Mouse (Mus musculus): ENCODE results near the gene Grip2. TPM values are rescaled to one million over a fixed set of nuclear protein-coding genes. Genes with fewer than 3 reads are reported as not detected.

Grip2 gene
- polyA plus RNA-seq, 1 experiment from 2014 or later = 0.20 TPM

DNA sequence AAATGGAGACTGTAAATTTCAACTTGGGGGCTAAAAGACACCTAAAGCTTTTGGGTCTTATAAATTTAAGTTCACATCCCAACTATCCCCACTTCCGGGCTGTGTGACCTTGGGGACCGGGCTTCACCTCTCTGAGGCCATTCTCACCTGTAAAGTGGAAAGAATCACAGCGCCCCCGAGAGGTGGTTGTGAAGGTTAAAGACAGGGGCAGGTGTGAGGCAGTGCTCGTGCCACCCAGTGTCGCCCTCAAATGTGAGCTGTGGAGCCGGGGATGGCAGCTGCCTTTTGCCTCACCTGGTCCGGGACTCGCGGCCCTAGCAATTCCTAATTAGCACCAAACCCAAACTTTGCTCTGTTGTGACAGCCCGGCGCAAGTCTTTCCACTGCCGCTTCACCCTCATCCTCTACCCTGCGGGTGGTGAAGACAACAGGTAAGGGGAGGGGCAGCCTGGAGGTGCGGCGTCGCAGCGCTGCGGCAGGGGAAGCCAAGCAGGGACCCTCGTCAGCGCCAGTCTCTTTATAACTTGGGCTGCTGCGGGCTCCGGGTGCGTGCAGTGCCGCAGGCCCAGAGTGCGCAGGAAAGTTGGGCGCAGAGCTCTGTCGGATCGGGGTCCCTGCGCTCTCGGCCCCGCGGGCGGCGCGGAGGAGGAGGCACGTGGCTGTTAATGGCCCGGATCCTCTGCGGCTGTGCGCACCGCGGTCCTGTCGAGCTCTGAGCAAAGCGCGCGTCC is 16.0 kb upstream of the Grip2 start:
- Histone ChIP-seq H3K9me3 (ENCODE audit: control insufficient read depth, low read length) (no peaks in the 10 kb centered on the region), H3K27me3 (ENCODE audit: control insufficient read depth, insufficient read depth, low read length) (peaks cover 73% of the 10 kb centered on the region), H3K4me3 (ENCODE audit: low read length) (peak overlapping the region; percentile 45), H3K4me2 (replicated peaks; ENCODE audit: low read depth, low read length) (peak overlapping the region; percentile 87), H3K4me1 (ENCODE audit: control insufficient read depth, insufficient read depth, low read length) (0 out of 2 replicates have a peak, but pooled peaks cover 6% of the 10 kb centered on the region), H3K36me3 (ENCODE audit: control insufficient read depth, insufficient read depth, low read length) (no peaks in the 10 kb centered on the region), H3K9ac (ENCODE audit: low read depth, low read length) (peak overlapping the region; percentile 35; the same call in 1 of the 2 replicates), H3K27ac (ENCODE audit: low read depth, low read length) (no peak overlapping the region)
- ATAC-seq (ENCODE audit: low FRiP score, low TSS enrichment) = no peak
- 2% methylated on average over 46 of the region's 46 CpGs for WGBS

DNA sequence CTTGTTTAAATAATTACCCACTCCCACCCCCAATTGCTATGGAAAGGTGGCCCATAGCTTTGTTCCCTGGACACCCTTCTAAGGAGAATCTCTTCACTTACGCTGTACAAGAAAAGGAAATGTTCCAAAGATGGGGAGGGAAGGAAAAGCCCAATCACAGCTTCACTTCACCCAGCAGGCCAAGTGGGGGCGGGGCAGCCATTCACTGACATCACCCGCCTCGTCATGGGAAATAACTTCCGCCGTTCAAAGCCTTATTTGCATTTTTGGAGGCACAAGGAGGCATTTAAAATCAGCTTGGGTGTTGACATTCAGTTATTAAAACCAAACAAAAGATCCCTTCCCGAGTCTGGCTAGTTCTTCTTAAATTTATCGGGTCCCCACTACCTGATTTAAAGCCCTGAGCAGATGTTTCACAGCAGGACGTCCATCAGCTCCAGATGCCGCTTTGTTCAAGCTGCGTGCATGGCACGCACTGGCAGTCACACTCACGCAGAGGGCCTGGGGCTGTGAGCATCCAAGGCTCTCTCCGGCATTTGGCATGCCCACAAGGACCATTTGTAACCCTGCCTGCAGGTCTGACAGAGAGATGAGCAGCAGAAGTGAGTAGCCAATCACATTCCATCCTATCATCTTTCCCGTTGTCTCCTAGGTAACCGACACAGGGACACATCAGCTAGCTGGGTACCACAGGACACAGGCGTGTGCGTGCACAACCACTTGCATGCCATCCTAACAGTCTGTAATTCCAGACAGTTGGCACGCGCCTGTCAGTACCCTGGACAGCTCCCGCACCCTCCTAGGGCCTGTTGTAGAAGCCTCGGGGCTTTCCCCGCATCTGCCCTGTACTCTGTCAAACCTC is 12.2 kb upstream of the Grip2 start:
- Histone ChIP-seq H3K27ac (ENCODE audit: low read depth, low read length) (no peak overlapping the region), H3K4me1 (ENCODE audit: control insufficient read depth, insufficient read depth, low read length) (0 out of 2 replicates have a peak, but pooled peaks cover 6% of the 10 kb centered on the region), H3K9me3 (ENCODE audit: control insufficient read depth, low read length) (no peaks in the 10 kb centered on the region), H3K9ac (ENCODE audit: low read depth, low read length) (no peak overlapping the region), H3K27me3 (ENCODE audit: control insufficient read depth, insufficient read depth, low read length) (peaks cover 48% of the 10 kb centered on the region), H3K36me3 (ENCODE audit: control insufficient read depth, insufficient read depth, low read length) (no peaks in the 10 kb centered on the region), H3K4me2 (replicated peaks; ENCODE audit: low read depth, low read length) (no peak overlapping the region), H3K4me3 (ENCODE audit: low read length) (no peak overlapping the region)
- 13% methylated on average over 23 of the region's 23 CpGs for WGBS
- no peak for ATAC-seq (ENCODE audit: low FRiP score, low TSS enrichment)

DNA sequence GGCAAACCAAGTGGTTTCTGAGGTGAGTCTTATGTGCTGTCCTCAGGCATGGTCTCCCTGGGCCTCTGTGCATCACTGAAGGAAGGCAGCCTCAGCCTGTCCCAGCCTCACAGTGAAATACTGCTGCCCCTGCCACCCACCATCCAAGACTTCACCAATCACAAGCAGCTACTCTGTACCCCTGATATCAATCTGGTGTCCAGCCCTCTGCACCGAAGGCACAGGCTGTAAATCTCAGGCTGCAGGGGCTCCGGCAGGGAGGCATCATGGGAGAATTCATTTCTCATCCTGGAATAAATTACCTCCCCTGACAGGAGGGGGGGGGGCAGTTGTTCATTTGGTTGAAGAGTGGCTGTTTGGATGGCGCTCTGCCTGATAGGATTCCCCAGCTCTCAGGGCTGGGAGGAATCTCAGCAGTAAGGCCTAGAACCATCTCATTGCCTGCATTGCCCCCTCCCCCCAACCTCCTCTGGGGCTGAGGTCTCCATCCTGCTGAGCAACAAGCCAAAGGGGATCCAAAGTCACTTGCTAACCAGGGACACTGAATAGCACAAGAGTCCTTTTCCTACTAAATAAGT is 5.9 kb upstream of the Grip2 start:
- no peak for ATAC-seq (ENCODE audit: low FRiP score, low TSS enrichment)
- no peak overlapping the region for H3K4me2 ChIP-seq (replicated peaks; ENCODE audit: low read depth, low read length)
- WGBS = 22% methylated on average over 3 of the region's 3 CpGs

DNA sequence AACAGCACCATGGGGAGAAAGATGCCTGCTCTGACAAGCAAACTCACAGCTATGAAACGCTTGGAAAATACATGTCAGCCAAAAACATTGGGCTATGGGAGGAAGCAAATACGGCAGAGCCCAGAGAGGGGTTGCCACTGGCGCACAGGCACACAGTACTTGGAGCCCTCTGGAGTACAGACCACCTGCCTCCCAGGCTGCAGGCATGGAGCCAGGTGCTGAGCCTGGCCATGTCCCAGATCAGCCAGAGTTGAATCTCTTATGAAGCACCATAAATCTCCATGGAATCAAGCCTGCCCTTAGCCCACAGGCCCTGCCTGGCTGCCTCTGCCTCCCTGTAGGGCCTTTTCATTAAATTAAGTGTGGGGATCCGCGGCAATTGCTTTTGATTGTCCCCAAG is 876 bp upstream of the Grip2 start:
- Histone ChIP-seq H3K9me3 (ENCODE audit: control insufficient read depth, low read length) (no peaks in the 10 kb centered on the region), H3K4me1 (ENCODE audit: control insufficient read depth, insufficient read depth, low read length) (no peaks in the 10 kb centered on the region), H3K27ac (ENCODE audit: low read depth, low read length) (no peak overlapping the region), H3K36me3 (ENCODE audit: control insufficient read depth, insufficient read depth, low read length) (no peaks in the 10 kb centered on the region), H3K4me3 (ENCODE audit: low read length) (no peak overlapping the region), H3K9ac (ENCODE audit: low read depth, low read length) (no peak overlapping the region), H3K4me2 (replicated peaks; ENCODE audit: low read depth, low read length) (no peak overlapping the region), H3K27me3 (ENCODE audit: control insufficient read depth, insufficient read depth, low read length) (no peaks in the 10 kb centered on the region)
- ATAC-seq (ENCODE audit: low FRiP score, low TSS enrichment) = no peak
- 84% methylated on average over 5 of the region's 5 CpGs for WGBS

More for the DNA sequence above, 5.9 kb upstream of the Grip2 start:
- no peak overlapping the region for H3K27ac ChIP-seq (ENCODE audit: low read depth, low read length)
- no peak overlapping the region for H3K4me3 ChIP-seq (ENCODE audit: low read length)
- no peaks in the 10 kb centered on the region for H3K36me3 ChIP-seq (ENCODE audit: control insufficient read depth, insufficient read depth, low read length)
- no peaks in the 10 kb centered on the region for H3K27me3 ChIP-seq (ENCODE audit: control insufficient read depth, insufficient read depth, low read length)
- H3K9ac ChIP-seq (ENCODE audit: low read depth, low read length) = no peak overlapping the region
- no peaks in the 10 kb centered on the region for H3K4me1 ChIP-seq (ENCODE audit: control insufficient read depth, insufficient read depth, low read length)
- no peaks in the 10 kb centered on the region for H3K9me3 ChIP-seq (ENCODE audit: control insufficient read depth, low read length)

DNA sequence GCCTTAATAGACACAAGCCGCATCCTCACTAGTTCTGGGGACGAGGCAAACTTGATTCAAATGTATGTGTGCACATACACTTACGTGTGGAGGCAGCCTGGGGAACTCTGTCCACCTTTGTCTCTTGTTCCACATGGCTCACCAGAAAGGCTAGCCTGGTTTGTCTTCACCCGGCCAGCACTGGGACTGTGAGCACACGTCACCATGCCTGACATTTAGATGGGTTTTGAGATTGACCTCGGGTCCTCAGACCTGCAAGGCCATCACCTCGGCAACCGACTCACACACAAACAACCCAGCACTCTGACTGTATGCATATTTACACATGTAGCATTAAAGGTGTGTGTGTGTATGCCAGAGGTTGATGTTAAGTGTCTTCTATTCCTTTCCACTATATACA is 8.8 kb downstream of the Grip2 start:
- no peaks in the 10 kb centered on the region for H3K4me1 ChIP-seq (ENCODE audit: control insufficient read depth, insufficient read depth, low read length)
- peaks cover 5% of the 10 kb centered on the region; the same call in 1 of the 2 replicates for H3K9me3 ChIP-seq (ENCODE audit: control insufficient read depth, low read length)
- WGBS = 78% methylated on average over 8 of the region's 8 CpGs
- no peak for ATAC-seq (ENCODE audit: low FRiP score, low TSS enrichment)
- H3K9ac ChIP-seq (ENCODE audit: low read depth, low read length) = no peak overlapping the region
- no peak overlapping the region for H3K27ac ChIP-seq (ENCODE audit: low read depth, low read length)
- H3K4me3 ChIP-seq (ENCODE audit: low read length) = no peak overlapping the region
- H3K4me2 ChIP-seq (replicated peaks; ENCODE audit: low read depth, low read length) = no peak overlapping the region
- no peaks in the 10 kb centered on the region for H3K36me3 ChIP-seq (ENCODE audit: control insufficient read depth, insufficient read depth, low read length)
- no peaks in the 10 kb centered on the region for H3K27me3 ChIP-seq (ENCODE audit: control insufficient read depth, insufficient read depth, low read length)

DNA sequence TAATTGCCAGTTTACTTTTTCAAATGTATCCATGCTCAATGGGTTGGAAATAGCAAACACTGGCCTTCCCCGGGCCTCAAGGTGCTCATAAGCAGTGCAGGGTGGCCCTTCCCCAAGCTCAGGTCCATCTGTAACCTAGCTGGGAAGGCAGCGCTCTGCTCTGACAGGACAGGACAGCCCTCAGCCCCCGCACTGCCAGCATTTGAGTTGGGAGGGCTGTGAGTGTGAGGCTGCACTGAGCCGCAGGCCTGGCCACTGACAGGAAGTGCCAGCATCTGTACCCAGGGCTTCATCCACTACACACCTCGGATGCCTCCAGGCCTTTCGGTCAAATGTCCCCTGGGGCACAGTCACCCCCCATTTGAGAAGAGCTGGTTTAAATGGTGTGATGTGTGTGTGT is 11.1 kb downstream of the Grip2 start:
- ATAC-seq (ENCODE audit: low FRiP score, low TSS enrichment) = no peak
- H3K4me3 ChIP-seq (ENCODE audit: low read length) = no peak overlapping the region
- WGBS = 79% methylated on average over 6 of the region's 6 CpGs

DNA sequence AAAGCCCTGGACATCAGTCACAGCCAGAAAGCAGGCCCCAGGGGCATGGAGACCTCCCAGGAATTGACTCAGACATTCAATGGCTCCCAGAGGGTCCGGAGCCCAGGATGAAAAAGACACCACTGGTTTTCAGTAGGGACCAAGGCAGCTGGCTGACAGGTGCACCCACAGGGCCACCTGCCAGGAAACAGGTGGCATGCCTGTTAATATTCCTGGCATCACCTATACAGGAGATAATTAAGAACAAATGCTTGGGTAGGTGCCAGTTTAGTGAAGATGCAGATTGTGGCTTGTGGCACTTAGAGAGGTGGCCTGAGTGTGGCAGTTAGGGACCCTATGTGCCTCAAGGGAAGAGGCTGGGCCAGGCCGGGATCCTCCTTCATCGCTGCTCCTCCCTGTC is 13.4 kb downstream of the Grip2 start:
- no peak overlapping the region for H3K4me2 ChIP-seq (replicated peaks; ENCODE audit: low read depth, low read length)
- H3K9ac ChIP-seq (ENCODE audit: low read depth, low read length) = no peak overlapping the region
- no peaks in the 10 kb centered on the region for H3K4me1 ChIP-seq (ENCODE audit: control insufficient read depth, insufficient read depth, low read length)
- no peak for ATAC-seq (ENCODE audit: low FRiP score, low TSS enrichment)
- 92% methylated on average over 3 of the region's 3 CpGs for WGBS
- H3K36me3 ChIP-seq (ENCODE audit: control insufficient read depth, insufficient read depth, low read length) = no peaks in the 10 kb centered on the region
- H3K4me3 ChIP-seq (ENCODE audit: low read length) = no peak overlapping the region
- no peaks in the 10 kb centered on the region for H3K9me3 ChIP-seq (ENCODE audit: control insufficient read depth, low read length)
- H3K27ac ChIP-seq (ENCODE audit: low read depth, low read length) = no peak overlapping the region
- peaks cover 4% of the 10 kb centered on the region; the same call in 1 of the 2 replicates for H3K27me3 ChIP-seq (ENCODE audit: control insufficient read depth, insufficient read depth, low read length)

More for the DNA sequence above, 11.1 kb downstream of the Grip2 start:
- Histone ChIP-seq H3K27me3 (ENCODE audit: control insufficient read depth, insufficient read depth, low read length) (no peaks in the 10 kb centered on the region), H3K9me3 (ENCODE audit: control insufficient read depth, low read length) (peaks cover under 1% of the 10 kb centered on the region; the same call in 1 of the 2 replicates), H3K36me3 (ENCODE audit: control insufficient read depth, insufficient read depth, low read length) (no peaks in the 10 kb centered on the region), H3K27ac (ENCODE audit: low read depth, low read length) (no peak overlapping the region), H3K4me1 (ENCODE audit: control insufficient read depth, insufficient read depth, low read length) (no peaks in the 10 kb centered on the region), H3K9ac (ENCODE audit: low read depth, low read length) (no peak overlapping the region), H3K4me2 (replicated peaks; ENCODE audit: low read depth, low read length) (no peak overlapping the region)

DNA sequence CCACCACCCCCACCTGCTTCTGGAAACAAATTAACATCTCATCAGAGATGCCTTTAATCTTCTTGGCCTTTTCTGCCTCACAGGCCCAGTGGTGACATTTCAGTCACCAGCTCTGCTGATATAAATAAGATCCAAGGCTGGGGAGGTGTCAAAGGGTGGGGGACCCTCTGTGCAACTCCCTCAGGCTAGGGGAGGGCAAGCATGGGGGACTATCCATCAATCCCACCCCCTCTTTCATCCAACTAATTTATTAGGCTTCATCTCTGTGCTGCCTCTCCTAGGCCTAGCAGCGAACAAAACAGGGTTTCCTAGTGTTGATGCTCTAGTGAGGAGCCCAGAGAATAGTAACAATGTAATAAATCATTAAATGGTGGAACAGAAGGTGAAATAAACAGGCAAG is 17.0 kb downstream of the Grip2 start:
- Histone ChIP-seq H3K9ac (ENCODE audit: low read depth, low read length) (no peak overlapping the region), H3K4me3 (ENCODE audit: low read length) (no peak overlapping the region), H3K36me3 (ENCODE audit: control insufficient read depth, insufficient read depth, low read length) (no peaks in the 10 kb centered on the region), H3K27ac (ENCODE audit: low read depth, low read length) (no peak overlapping the region), H3K27me3 (ENCODE audit: control insufficient read depth, insufficient read depth, low read length) (peaks cover 20% of the 10 kb centered on the region), H3K4me1 (ENCODE audit: control insufficient read depth, insufficient read depth, low read length) (no peaks in the 10 kb centered on the region), H3K4me2 (replicated peaks; ENCODE audit: low read depth, low read length) (no peak overlapping the region), H3K9me3 (ENCODE audit: control insufficient read depth, low read length) (no peaks in the 10 kb centered on the region)
- no peak for ATAC-seq (ENCODE audit: low FRiP score, low TSS enrichment)
- 12% methylated on average over 1 of the region's 1 CpGs for WGBS

All from kidney, embryonic 14.5 days (tissue).